Mouse (Mus musculus) forebrain, embryonic 10.5 days (tissue): ENCODE measurements around the gene Aldh3b1. TPM values are rescaled to one million over a fixed set of nuclear protein-coding genes. Genes with fewer than 3 reads are reported as not detected.
A peak's percentile ranks its signal among the peaks of the same experiment; 100 is the strongest.

ENCODE experiments used
- DNase-seq: peaks from one replicate; pipeline ENCODE4 v3.0.0-alpha.2; 2017; ENCODE audit warnings: low spot score; ENCODE audit errors: extremely low spot score
- H3K27ac ChIP-seq: fragments of 300-500 bp; sonication (generic); 2 replicates; pipeline ENCODE4 v1.5.1; 2016; ENCODE audit warnings: mild to moderate bottlenecking
- H3K27me3 ChIP-seq: fragments of 300-500 bp; sonication (generic); 2 replicates; pipeline ENCODE4 v1.6.1; 2016; ENCODE audit warnings: mild to moderate bottlenecking; ENCODE audit not compliant: poor library complexity, severe bottlenecking
- H3K36me3 ChIP-seq: fragments of 300-500 bp; sonication (generic); replicated peaks from 2 replicates; pipeline ENCODE4 v1.6.1; 2016; ENCODE audit warnings: mild to moderate bottlenecking, moderate library complexity
- H3K4me1 ChIP-seq: fragments of 300-500 bp; sonication (generic); 2 replicates; pipeline ENCODE4 v1.6.1; 2016
- H3K4me3 ChIP-seq: fragments of 300-500 bp; sonication (generic); 2 replicates; pipeline ENCODE4 v1.5.1; 2016; ENCODE audit warnings: mild to moderate bottlenecking, moderate library complexity
- H3K9me3 ChIP-seq: fragments of 300-500 bp; sonication (generic); 2 replicates; pipeline ENCODE4 v1.6.1; 2016; ENCODE audit warnings: mild to moderate bottlenecking, moderate library complexity
- WGBS: fragments of 180-500 bp; shearing (Covaris S2); methylation state at CpG from one replicate; pipeline ENCODE4 v1.1.7; 2016; 5-methylcytosine and 5-hydroxymethylcytosine counted together
- polyA plus RNA-seq: library from polyadenylated mRNA; unstranded; fragments of >200 nt; fragmentation: Nextera tagmentation; extraction: Ambion mirVana; gene quantifications from 2 replicates; pipeline ENCODE4 v1.2.1, GENCODE M21; 2016

Gene Aldh3b1
- polyA plus RNA-seq, 1 experiment from 2014 or later = 0.58 TPM

- Histone ChIP-seq H3K4me3 (peak overlapping the region; percentile 58), H3K9me3 (no peaks in the 10 kb centered on the region), H3K27me3 (peaks cover 35% of the 10 kb centered on the region), H3K27ac (peak overlapping the region; percentile 73), H3K4me1 (peaks cover 17% of the 10 kb centered on the region), H3K36me3 (no peaks in the 10 kb centered on the region)
- 9% methylated on average over 22 of the region's 22 CpGs for WGBS
- no peak for DNase-seq
Measured at GRCm38 (mm10) chr19:3935896-3936850, 6.6 kb upstream of the Aldh3b1 start.

GRCm38 (mm10) chr19:3935032-3935895 is 5.7 kb upstream of the Aldh3b1 start, which contains the start of gene Unc93b1:
TSS of gene Unc93b1 (plus strand) at chr19:3935186.
- Histone ChIP-seq H3K27ac (peak within 1 kb of the TSS; percentile 73), H3K9me3 (no peaks in the 10 kb centered on the region), H3K4me3 (peak within 1 kb of the TSS; percentile 58), H3K36me3 (no peaks in the 10 kb centered on the region), H3K4me1 (peaks cover 22% of the 10 kb centered on the region), H3K27me3 (peaks cover 35% of the 10 kb centered on the region)
- DNase-seq = peak; percentile 60
- 6% methylated on average over 42 of the region's 42 CpGs for WGBS

GRCm38 (mm10) chr19:3931716-3932115 is 2.1 kb upstream of the Aldh3b1 start:
- H3K27ac ChIP-seq = no peak overlapping the region
- no peak for DNase-seq
- no peaks in the 10 kb centered on the region for H3K36me3 ChIP-seq
- no peaks in the 10 kb centered on the region for H3K9me3 ChIP-seq
- H3K27me3 ChIP-seq = peaks cover 29% of the 10 kb centered on the region
- H3K4me1 ChIP-seq = peaks cover 34% of the 10 kb centered on the region
- no peak overlapping the region for H3K4me3 ChIP-seq
- 92% methylated on average over 9 of the region's 9 CpGs for WGBS

DNA sequence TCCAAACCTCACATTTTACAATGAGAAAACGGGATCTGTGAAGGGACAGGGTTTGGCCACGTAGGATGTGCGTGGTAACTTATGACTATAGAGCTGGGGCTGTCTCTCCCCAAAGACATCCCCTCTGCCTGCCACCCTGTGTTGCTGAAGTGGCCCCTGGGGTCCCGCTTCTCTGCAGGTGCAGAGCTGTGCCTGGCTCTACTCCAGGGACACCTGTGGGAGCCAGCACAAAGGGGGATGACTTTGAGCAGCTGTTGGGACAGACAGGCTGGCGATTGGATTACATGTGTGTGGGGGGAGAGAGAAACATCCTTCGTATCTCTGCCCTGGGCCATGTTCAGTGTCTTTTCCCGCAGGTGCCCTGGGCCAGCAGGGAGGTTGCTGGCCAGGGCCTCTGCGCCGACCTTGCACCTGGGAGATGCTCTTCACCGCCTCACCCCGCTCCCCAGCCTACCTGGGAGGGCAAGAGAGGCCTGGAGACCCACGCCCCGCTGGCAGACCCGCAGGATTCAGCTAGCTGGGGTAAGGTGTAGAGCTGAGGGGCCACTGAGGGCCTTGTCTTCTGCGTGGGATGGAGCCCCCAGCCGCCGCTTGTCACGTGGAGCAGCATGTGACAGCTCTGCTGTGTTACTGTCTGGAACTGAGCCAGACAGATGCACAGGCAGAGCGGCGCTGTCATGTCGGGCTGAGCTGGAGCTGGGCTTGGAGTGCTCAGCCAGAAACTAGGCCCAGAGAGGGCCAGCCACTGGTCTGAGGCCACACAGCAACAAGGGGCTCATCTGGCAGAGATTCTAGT is 852 bp upstream of the Aldh3b1 start:
- 77% methylated on average over 21 of the region's 21 CpGs for WGBS
- Histone ChIP-seq H3K9me3 (no peaks in the 10 kb centered on the region), H3K27me3 (peaks cover 16% of the 10 kb centered on the region), H3K36me3 (no peaks in the 10 kb centered on the region), H3K4me1 (peaks cover 26% of the 10 kb centered on the region), H3K4me3 (no peak overlapping the region), H3K27ac (no peak overlapping the region)
- no peak for DNase-seq

- Histone ChIP-seq H3K36me3 (no peaks in the 10 kb centered on the region), H3K27ac (0 out of 2 replicates have a peak overlapping the region, but pooled peaks have one; percentile 57), H3K4me1 (peaks cover 25% of the 10 kb centered on the region), H3K9me3 (no peaks in the 10 kb centered on the region), H3K4me3 (no peak overlapping the region), H3K27me3 (0 out of 2 replicates have a peak, but pooled peaks cover 2% of the 10 kb centered on the region)
- DNase-seq = no peak
- 83% methylated on average over 4 of the region's 4 CpGs for WGBS
Measured at GRCm38 (mm10) chr19:3928779-3929178, 829 bp downstream of the Aldh3b1 start.

DNA sequence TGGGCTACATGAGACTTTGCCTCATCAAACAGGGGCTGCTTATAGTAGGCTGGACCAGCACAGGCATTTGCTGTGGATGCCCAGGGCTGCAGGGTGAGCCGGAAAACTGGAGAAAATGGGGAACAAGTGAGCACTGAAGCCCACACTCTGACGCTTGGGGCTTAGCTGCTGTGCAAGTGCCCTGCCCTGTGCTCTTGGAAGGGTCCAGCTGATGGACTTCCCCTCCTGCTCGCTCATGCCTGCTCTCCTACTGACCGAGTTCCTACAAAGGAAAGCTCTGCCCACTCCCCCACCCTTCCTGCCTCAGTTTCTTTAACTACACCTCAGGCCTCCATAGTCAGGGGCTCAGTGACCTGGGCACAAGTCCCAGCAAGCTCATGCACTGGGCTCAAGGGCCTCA is 1.6 kb downstream of the Aldh3b1 start:
- no peak for DNase-seq
- Histone ChIP-seq H3K27me3 (no peaks in the 10 kb centered on the region), H3K4me1 (peaks cover 33% of the 10 kb centered on the region), H3K36me3 (no peaks in the 10 kb centered on the region), H3K4me3 (no peak overlapping the region), H3K9me3 (no peaks in the 10 kb centered on the region), H3K27ac (no peak overlapping the region)
- WGBS = 94% methylated on average over 4 of the region's 4 CpGs

GRCm38 (mm10) chr19:3926685-3927084 is 2.9 kb downstream of the Aldh3b1 start:
- WGBS = 64% methylated on average over 6 of the region's 6 CpGs
- Histone ChIP-seq H3K36me3 (no peaks in the 10 kb centered on the region), H3K9me3 (no peaks in the 10 kb centered on the region), H3K27ac (no peak overlapping the region), H3K4me1 (peaks cover 38% of the 10 kb centered on the region), H3K4me3 (no peak overlapping the region), H3K27me3 (no peaks in the 10 kb centered on the region)
- DNase-seq = no peak

DNA sequence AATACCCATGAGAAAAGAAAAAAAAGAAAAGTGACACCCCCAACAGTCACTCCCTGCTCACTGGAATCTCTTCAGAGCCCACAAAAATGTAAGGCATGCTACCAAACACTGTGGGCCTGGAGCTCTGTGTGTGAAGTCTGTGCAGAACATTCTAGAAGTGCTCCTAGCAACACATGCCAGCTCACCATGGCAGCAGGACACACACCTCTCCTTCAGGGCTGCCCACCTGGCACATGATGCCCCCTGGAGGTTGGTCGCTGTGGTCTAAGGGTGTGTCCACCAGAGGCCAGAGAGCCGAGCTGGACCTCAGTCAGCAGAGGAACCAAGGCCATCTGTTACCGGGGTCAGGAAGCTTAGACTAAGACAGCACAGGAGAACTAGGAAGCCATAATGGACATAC is 3.3 kb downstream of the Aldh3b1 start:
- H3K4me3 ChIP-seq = no peak overlapping the region
- H3K27me3 ChIP-seq = no peaks in the 10 kb centered on the region
- H3K9me3 ChIP-seq = no peaks in the 10 kb centered on the region
- H3K4me1 ChIP-seq = peaks cover 38% of the 10 kb centered on the region
- DNase-seq = no peak
- H3K36me3 ChIP-seq = no peaks in the 10 kb centered on the region
- 70% methylated on average over 3 of the region's 3 CpGs for WGBS
- no peak overlapping the region for H3K27ac ChIP-seq

GRCm38 (mm10) chr19:3925859-3926258 is 3.7 kb downstream of the Aldh3b1 start:
- no peaks in the 10 kb centered on the region for H3K9me3 ChIP-seq
- H3K27me3 ChIP-seq = no peaks in the 10 kb centered on the region
- H3K4me3 ChIP-seq = no peak overlapping the region
- peaks cover 38% of the 10 kb centered on the region for H3K4me1 ChIP-seq
- no peak for DNase-seq
- no peak overlapping the region for H3K27ac ChIP-seq
- no peaks in the 10 kb centered on the region for H3K36me3 ChIP-seq
- 88% methylated on average over 6 of the region's 6 CpGs for WGBS

GRCm38 (mm10) chr19:3924868-3925267 is 4.7 kb downstream of the Aldh3b1 start:
- Histone ChIP-seq H3K4me3 (no peak overlapping the region), H3K4me1 (peaks cover 31% of the 10 kb centered on the region), H3K9me3 (no peaks in the 10 kb centered on the region), H3K27ac (no peak overlapping the region), H3K36me3 (no peaks in the 10 kb centered on the region), H3K27me3 (no peaks in the 10 kb centered on the region)
- 90% methylated on average over 7 of the region's 7 CpGs for WGBS
- no peak for DNase-seq

GRCm38 (mm10) chr19:3924190-3924589 is 5.4 kb downstream of the Aldh3b1 start:
- Histone ChIP-seq H3K36me3 (no peaks in the 10 kb centered on the region), H3K27me3 (no peaks in the 10 kb centered on the region), H3K4me1 (peaks cover 26% of the 10 kb centered on the region), H3K4me3 (no peak overlapping the region), H3K9me3 (no peaks in the 10 kb centered on the region), H3K27ac (no peak overlapping the region)
- 87% methylated on average over 8 of the region's 8 CpGs for WGBS
- no peak for DNase-seq

DNA sequence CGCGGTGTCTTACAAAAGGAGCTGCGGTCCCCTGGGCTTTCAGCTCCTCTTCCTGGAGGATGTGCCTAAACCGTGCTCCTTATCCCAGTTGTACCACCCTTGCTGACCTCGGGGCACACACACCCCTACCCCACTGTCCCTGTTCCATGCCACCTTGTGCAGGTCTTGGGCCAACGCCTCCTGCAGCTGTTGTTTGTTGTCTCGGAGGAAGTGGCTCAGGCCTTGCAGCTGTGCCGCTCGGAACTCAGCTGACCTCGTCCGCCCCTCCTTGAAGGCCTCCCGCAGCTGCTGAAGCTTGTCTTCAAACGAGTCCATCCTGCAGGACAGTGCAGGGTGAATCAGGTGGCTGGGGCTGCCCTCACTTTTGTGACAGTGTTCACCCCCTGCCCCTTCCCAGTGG is 6.0 kb downstream of the Aldh3b1 start:
- Histone ChIP-seq H3K4me1 (peaks cover 23% of the 10 kb centered on the region), H3K9me3 (no peaks in the 10 kb centered on the region), H3K27me3 (no peaks in the 10 kb centered on the region), H3K36me3 (no peaks in the 10 kb centered on the region), H3K27ac (peak overlapping the region; percentile 1; the same call in 1 of the 2 replicates), H3K4me3 (no peak overlapping the region)
- DNase-seq = no peak
- 65% methylated on average over 13 of the region's 13 CpGs for WGBS
